Mouse (Mus musculus): Measurements from ENCODE around the gene Ntn3. TPM values are rescaled to one million over a fixed set of nuclear protein-coding genes. Genes with fewer than 3 reads are reported as not detected.

Ntn3 gene
- polyA plus RNA-seq, 1 experiment from 2014 or later = 1.4 TPM

GRCm38 (mm10) chr17:24162584-24163175 is 46.7 kb downstream of the Ntn3 start:
- Histone ChIP-seq H3K27me3 (no peaks in the 10 kb centered on the region), H3K27ac (peak overlapping the region; percentile 97), H3K36me3 (peaks cover 32% of the 10 kb centered on the region), H3K9ac (peak overlapping the region; percentile 84), H3K4me3 (replicated peaks) (peak overlapping the region; percentile 73), H3K4me1 (replicated peaks) (peaks cover 49% of the 10 kb centered on the region), H3K9me3 (replicated peaks) (no peaks in the 10 kb centered on the region), H3K4me2 (peak overlapping the region; percentile 97)
- WGBS (ENCODE audit: insufficient replicate concordance) = 4% methylated on average over 17 of the region's 17 CpGs
- peak; percentile 27 for DNase-seq
- ATAC-seq (ENCODE audit: low read depth) = peak; percentile 9; the same call in 1 of the 2 replicates

GRCm38 (mm10) chr17:24161466-24161865 is 47.9 kb downstream of the Ntn3 start:
- no peak overlapping the region for H3K4me2 ChIP-seq
- H3K9me3 ChIP-seq (replicated peaks) = no peaks in the 10 kb centered on the region
- H3K4me3 ChIP-seq (replicated peaks) = no peak overlapping the region
- no peaks in the 10 kb centered on the region for H3K27me3 ChIP-seq
- DNase-seq (no peak), ATAC-seq (ENCODE audit: low read depth) (no peak)
- H3K27ac ChIP-seq = no peak overlapping the region
- peaks cover 20% of the 10 kb centered on the region for H3K36me3 ChIP-seq
- peaks cover 37% of the 10 kb centered on the region for H3K4me1 ChIP-seq (replicated peaks)
- no peak overlapping the region for H3K9ac ChIP-seq
- 71% methylated on average over 5 of the region's 5 CpGs for WGBS (ENCODE audit: insufficient replicate concordance)

GRCm38 (mm10) chr17:24157526-24157925 is 51.8 kb downstream of the Ntn3 start:
- Histone ChIP-seq H3K9me3 (replicated peaks) (no peaks in the 10 kb centered on the region), H3K9ac (no peak overlapping the region), H3K27me3 (no peaks in the 10 kb centered on the region), H3K36me3 (peaks cover 7% of the 10 kb centered on the region; the same call in 1 of the 2 replicates), H3K27ac (no peak overlapping the region), H3K4me2 (no peak overlapping the region), H3K4me1 (replicated peaks) (peaks cover 39% of the 10 kb centered on the region), H3K4me3 (replicated peaks) (no peak overlapping the region)
- DNase-seq = no peak
- no peak for ATAC-seq (ENCODE audit: low read depth)
- WGBS (ENCODE audit: insufficient replicate concordance) = 95% methylated on average over 4 of the region's 4 CpGs

GRCm38 (mm10) chr17:24157121-24157520 is 52.2 kb downstream of the Ntn3 start:
- no peak overlapping the region for H3K4me3 ChIP-seq (replicated peaks)
- no peak overlapping the region for H3K27ac ChIP-seq
- H3K36me3 ChIP-seq = peaks cover 7% of the 10 kb centered on the region; the same call in 1 of the 2 replicates
- no peaks in the 10 kb centered on the region for H3K27me3 ChIP-seq
- no peak overlapping the region for H3K9ac ChIP-seq
- ATAC-seq (ENCODE audit: low read depth) (no peak), DNase-seq (no peak)
- H3K4me2 ChIP-seq = no peak overlapping the region
- 78% methylated on average over 6 of the region's 6 CpGs for WGBS (ENCODE audit: insufficient replicate concordance)
- peaks cover 38% of the 10 kb centered on the region for H3K4me1 ChIP-seq (replicated peaks)
- no peaks in the 10 kb centered on the region for H3K9me3 ChIP-seq (replicated peaks)

GRCm38 (mm10) chr17:24156394-24156793 is 52.9 kb downstream of the Ntn3 start:
- Histone ChIP-seq H3K4me3 (replicated peaks) (no peak overlapping the region), H3K9ac (no peak overlapping the region), H3K27ac (no peak overlapping the region), H3K9me3 (replicated peaks) (no peaks in the 10 kb centered on the region), H3K4me1 (replicated peaks) (peaks cover 38% of the 10 kb centered on the region), H3K36me3 (peaks cover 7% of the 10 kb centered on the region; the same call in 1 of the 2 replicates), H3K27me3 (no peaks in the 10 kb centered on the region), H3K4me2 (no peak overlapping the region)
- DNase-seq (no peak), ATAC-seq (ENCODE audit: low read depth) (no peak)
- 78% methylated on average over 3 of the region's 3 CpGs for WGBS (ENCODE audit: insufficient replicate concordance)

GRCm38 (mm10) chr17:24155742-24156141 is 53.6 kb downstream of the Ntn3 start:
- DNase-seq (no peak), ATAC-seq (ENCODE audit: low read depth) (no peak)
- Histone ChIP-seq H3K27me3 (no peaks in the 10 kb centered on the region), H3K4me3 (replicated peaks) (no peak overlapping the region), H3K27ac (no peak overlapping the region), H3K9ac (no peak overlapping the region), H3K4me1 (replicated peaks) (peaks cover 44% of the 10 kb centered on the region), H3K9me3 (replicated peaks) (no peaks in the 10 kb centered on the region), H3K36me3 (peaks cover 7% of the 10 kb centered on the region; the same call in 1 of the 2 replicates), H3K4me2 (no peak overlapping the region)
- 88% methylated on average over 9 of the region's 9 CpGs for WGBS (ENCODE audit: insufficient replicate concordance)

- DNase-seq (no peak), ATAC-seq (ENCODE audit: low read depth) (no peak)
- Histone ChIP-seq H3K4me3 (replicated peaks) (no peak overlapping the region), H3K9ac (no peak overlapping the region), H3K4me1 (replicated peaks) (peaks cover 44% of the 10 kb centered on the region), H3K9me3 (replicated peaks) (no peaks in the 10 kb centered on the region), H3K4me2 (no peak overlapping the region), H3K27ac (no peak overlapping the region; the same call in 1 of the 2 replicates), H3K27me3 (no peaks in the 10 kb centered on the region), H3K36me3 (peaks cover 7% of the 10 kb centered on the region; the same call in 1 of the 2 replicates)
- WGBS (ENCODE audit: insufficient replicate concordance) = 66% methylated on average over 3 of the region's 3 CpGs
These were observed 54.9 kb downstream of the Ntn3 start for GRCm38 (mm10) chr17:24154463-24154862.

Small RNA genes lying within 50 kb of the gene (microRNA-seq; reads per million reads assigned to microRNA genes)
- gene Mir5134 = 3.8 reads per million, percentile 7 among the genes with 10 or more reads in this experiment
- gene Mir6965 = not detected

Other genes starting within 250 kb of the Ntn3 start
- gene Prss30, start 229.0 kb downstream of the Ntn3 start, polyA plus RNA-seq (2015; fragmentation: Nextera tagmentation; extraction: Ambion mirVana) = not detected in 2 replicates
- gene Prss22, start 211.4 kb downstream of the Ntn3 start, polyA plus RNA-seq (2015; fragmentation: Nextera tagmentation; extraction: Ambion mirVana) = not detected in 2 replicates
- not detected in 2 replicates for gene Prss27, start 171.4 kb downstream of the Ntn3 start, polyA plus RNA-seq (2015; fragmentation: Nextera tagmentation; extraction: Ambion mirVana)
- gene Kctd5, start 136.0 kb downstream of the Ntn3 start, polyA plus RNA-seq (2015; fragmentation: Nextera tagmentation; extraction: Ambion mirVana) = 17.4 and 19.3 TPM in 2 replicates
- 26.8 and 34.0 TPM in 2 replicates for gene Pdpk1, start 58.6 kb downstream of the Ntn3 start, polyA plus RNA-seq (2015; fragmentation: Nextera tagmentation; extraction: Ambion mirVana)
- 18.6 and 20.8 TPM in 2 replicates for gene Amdhd2, start 45.8 kb downstream of the Ntn3 start, polyA plus RNA-seq (2015; fragmentation: Nextera tagmentation; extraction: Ambion mirVana)
- 348 and 367 TPM in 2 replicates for gene Atp6v0c, start 39.8 kb downstream of the Ntn3 start, polyA plus RNA-seq (2015; fragmentation: Nextera tagmentation; extraction: Ambion mirVana)
- gene Tbc1d24, start 4.0 kb downstream of the Ntn3 start, polyA plus RNA-seq (2015; fragmentation: Nextera tagmentation; extraction: Ambion mirVana) = 6.9 and 7.5 TPM in 2 replicates
- 10.8 and 11.6 TPM in 2 replicates for gene Tedc2, start 11.3 kb upstream of the Ntn3 start, polyA plus RNA-seq (2015; fragmentation: Nextera tagmentation; extraction: Ambion mirVana)
- 69.1 and 89.8 TPM in 2 replicates for gene Ccnf, start 42.0 kb upstream of the Ntn3 start, polyA plus RNA-seq (2015; fragmentation: Nextera tagmentation; extraction: Ambion mirVana)
- not detected in 2 replicates for gene Abca17, start 141.5 kb upstream of the Ntn3 start, polyA plus RNA-seq (2015; fragmentation: Nextera tagmentation; extraction: Ambion mirVana)
- gene Abca3, start 142.4 kb upstream of the Ntn3 start, polyA plus RNA-seq (2015; fragmentation: Nextera tagmentation; extraction: Ambion mirVana) = 11.4 and 14.8 TPM in 2 replicates
- 151 and 173 TPM in 2 replicates for gene Rnps1, start 205.0 kb upstream of the Ntn3 start, polyA plus RNA-seq (2015; fragmentation: Nextera tagmentation; extraction: Ambion mirVana)
- gene Eci1, start 217.1 kb upstream of the Ntn3 start, polyA plus RNA-seq (2015; fragmentation: Nextera tagmentation; extraction: Ambion mirVana) = 94.4 and 95.3 TPM in 2 replicates
- 0.33 and 0.68 TPM in 2 replicates for gene Dnase1l2, start 233.6 kb upstream of the Ntn3 start, polyA plus RNA-seq (2015; fragmentation: Nextera tagmentation; extraction: Ambion mirVana)